Mouse (Mus musculus) 416B (cell line): ENCODE results near the gene Cldn8.

Experiments used
- DNase-seq: peaks from one replicate; pipeline ENCODE4 v3.0.0; 2011; ENCODE audit warnings: low read depth

Gene Cldn8

GRCm38 (mm10) chr16:88563045-88563913 lies at the start of gene Cldn8:
Cldn8 (minus strand) TSS chr16:88563183.
- no peak for DNase-seq

DNA sequence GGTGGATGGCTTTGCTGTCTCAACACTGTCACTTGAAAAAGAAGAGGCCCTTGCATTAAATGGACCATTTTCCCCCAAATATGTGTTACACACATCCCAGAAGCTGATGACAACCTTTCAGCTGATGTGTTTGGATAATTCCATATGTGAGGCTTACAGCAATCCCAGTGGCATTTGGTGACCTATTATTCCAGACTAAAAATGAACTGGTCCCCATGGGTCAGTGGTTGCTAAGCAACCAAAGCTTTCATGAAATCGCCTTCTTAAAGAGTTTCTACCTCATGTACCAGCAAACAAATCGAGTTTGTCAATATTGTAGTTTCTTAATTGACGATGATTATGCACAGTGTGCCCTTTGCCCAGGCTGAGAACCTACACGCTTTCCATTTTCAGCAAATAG lies 49.7 kb upstream of the Cldn8 start:
- DNase-seq, result no peak

GRCm38 (mm10) chr16:88611922-88612321 lies 48.9 kb upstream of the Cldn8 start, which contains the start of gene Krtap24-1:
Krtap24-1 (minus strand) TSS chr16:88612279.
- DNase-seq, result no peak

GRCm38 (mm10) chr16:88604570-88604969 lies 41.6 kb upstream of the Cldn8 start:
- DNase-seq, result no peak

GRCm38 (mm10) chr16:88602464-88602863 lies 39.5 kb upstream of the Cldn8 start:
- no peak for DNase-seq

DNA sequence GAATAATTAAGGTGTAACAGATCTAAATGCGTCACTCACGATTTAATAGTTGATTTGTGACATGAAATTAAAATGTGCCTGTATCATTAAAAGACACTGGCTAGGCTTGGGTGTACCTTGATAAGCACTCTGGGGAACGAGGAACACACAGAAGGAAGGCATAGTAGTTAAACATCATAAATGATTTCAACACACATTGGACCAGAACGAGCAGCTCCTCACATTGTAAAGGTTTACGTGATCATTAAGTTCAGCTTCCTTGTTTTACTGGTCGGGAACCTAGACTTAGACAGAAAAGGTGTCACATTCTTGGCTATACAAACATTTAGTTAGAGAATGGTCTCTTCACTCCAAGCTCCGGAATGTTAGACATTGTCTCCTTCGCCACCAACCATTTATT lies 37.3 kb upstream of the Cldn8 start:
- no peak for DNase-seq

- no peak for DNase-seq
These were observed 36.7 kb upstream of the Cldn8 start for GRCm38 (mm10) chr16:88599504-88600237.

DNA sequence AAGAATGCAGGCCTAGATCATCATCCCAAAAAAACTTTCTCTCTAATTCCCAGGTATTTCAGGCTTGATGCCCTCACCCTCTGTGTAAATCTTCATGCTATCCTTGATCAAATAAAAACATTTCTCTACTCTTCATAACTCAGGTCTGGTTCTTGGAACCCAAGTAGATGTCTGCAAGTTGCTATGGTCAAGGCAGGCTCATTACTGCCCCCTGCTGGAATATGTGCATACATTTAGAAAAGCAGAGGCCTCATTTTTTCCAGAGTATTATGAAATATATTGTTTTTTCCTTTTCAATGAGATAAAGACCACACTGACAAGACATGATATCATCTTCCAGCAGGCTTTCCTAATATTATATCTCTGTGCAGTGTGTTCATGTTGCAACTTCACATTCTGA lies 29.8 kb upstream of the Cldn8 start:
- DNase-seq, result peak; percentile 38

GRCm38 (mm10) chr16:88583338-88583737 lies 20.4 kb upstream of the Cldn8 start:
- no peak for DNase-seq

DNA sequence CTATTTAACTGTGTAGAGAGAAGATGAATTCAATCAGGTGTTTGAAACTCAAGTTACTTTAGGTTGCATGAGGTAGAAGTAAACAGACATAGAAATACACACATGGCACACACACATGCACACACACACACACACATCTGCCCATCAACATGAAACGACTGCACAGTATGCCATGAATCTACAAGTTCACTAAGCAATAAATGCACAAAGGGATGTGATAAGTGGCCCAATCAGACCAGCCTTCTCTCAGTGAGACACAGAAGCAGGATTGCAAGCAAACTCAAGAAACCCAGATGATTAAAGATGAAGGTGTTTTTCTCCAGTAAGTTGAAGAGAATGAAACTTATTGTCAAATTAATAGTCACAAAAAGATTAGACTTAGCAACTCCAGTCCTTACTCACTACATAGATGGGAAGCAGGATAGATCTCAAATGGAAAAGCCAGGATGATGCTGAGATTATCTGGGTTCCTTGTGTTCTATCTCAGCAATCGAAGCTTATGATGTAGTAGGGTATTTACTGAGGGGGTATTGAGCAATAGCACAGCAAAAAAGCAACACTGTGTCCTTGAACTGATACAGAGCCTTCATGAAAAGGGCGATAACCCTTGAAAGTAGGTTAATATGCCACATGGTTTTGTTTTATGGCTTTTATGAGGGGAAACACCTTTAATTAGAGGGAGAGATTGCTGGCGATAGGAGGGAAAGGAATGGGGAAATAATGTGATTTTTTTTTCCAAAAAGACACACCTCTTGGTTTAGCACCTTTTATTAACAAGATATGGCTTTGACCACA lies 13.1 kb upstream of the Cldn8 start:
- no peak for DNase-seq

DNA sequence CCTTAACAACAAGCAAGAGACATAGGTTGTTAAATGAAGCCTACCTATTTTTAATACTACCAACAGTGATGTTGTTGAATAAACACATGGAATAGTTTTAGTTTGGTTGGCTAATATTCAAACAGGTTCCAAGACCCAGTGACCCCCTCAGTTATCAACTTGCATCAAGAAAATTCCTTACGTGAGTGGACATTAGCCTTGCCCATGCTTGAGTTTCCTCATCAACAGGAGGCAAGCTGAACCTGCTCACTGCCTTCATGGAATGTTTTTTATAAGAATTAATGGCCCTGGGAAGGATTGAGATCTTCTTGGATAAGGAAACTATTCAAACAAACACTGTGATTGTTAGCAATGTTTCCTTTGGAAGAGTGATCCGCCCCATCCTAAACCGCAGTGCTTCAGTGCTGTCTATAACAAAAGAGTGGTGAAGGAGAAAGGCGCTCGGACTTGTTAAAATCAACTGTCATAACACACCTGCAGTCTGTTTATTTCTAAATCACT lies 10.0 kb upstream of the Cldn8 start:
- DNase-seq, result no peak

GRCm38 (mm10) chr16:88570136-88570535 lies 7.2 kb upstream of the Cldn8 start:
- DNase-seq, result no peak

GRCm38 (mm10) chr16:88569732-88570131 lies 6.7 kb upstream of the Cldn8 start:
- DNase-seq, result no peak

- no peak for DNase-seq
These were observed 6.1 kb upstream of the Cldn8 start for GRCm38 (mm10) chr16:88569096-88569495.

DNA sequence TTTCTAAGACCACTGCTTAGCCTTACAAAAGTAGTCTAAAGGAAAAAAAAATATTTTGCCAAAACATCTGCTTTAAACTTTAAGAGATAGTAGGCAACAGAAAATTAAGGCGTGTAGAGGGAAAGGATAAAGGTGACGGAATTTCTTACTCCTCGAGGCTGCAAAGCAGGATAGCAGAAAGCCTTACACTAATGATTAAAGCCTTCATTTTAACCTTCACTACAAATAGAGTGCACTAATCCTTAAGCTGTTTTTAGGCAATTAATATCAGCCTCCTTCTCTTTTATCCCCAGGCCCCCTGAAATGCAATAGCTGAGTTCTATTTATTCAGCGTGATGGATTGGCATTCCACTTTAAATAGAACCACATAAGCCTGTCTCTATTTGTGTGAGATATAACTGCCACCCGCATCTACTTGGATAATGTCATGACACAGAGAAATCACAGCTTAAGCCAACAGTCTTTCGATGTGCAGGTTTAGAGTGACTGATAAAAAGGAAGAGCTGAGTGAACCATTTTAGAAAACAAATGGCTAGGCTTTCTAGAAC lies 1.3 kb downstream of the Cldn8 start:
- DNase-seq, result no peak

GRCm38 (mm10) chr16:88542488-88542887 lies 20.5 kb downstream of the Cldn8 start:
- DNase-seq, result peak; percentile 59

DNA sequence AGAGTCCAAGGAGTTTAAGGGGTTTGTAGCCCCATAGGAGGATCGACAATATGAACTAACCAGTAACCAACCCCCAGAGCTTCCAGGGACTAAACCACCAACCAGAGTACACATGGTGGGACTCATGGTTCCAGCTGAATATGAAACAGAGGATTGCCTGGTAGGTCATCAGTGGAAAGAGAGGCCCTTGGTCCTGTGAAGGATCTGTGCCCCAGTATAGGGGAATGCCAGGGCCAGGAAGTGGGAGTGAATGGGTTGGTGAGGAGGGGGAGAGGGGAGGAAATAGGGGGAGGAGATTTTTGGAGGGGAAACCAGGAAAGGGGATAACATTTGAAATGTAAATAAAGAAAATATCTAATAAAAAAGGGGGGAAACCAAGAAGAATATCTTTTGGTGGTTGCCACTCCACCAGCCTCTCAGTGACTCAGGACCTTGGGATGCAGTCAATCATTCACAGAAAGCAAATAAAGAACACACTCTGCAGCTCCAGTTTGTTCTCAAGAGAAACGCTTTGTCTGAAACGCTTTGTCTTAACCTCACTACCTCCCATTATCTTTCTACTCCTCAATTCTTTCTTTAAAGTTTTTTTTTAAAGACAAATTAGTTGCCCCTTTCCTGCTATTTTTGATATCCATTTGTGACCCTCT lies 23.0 kb downstream of the Cldn8 start:
- no peak for DNase-seq

DNA sequence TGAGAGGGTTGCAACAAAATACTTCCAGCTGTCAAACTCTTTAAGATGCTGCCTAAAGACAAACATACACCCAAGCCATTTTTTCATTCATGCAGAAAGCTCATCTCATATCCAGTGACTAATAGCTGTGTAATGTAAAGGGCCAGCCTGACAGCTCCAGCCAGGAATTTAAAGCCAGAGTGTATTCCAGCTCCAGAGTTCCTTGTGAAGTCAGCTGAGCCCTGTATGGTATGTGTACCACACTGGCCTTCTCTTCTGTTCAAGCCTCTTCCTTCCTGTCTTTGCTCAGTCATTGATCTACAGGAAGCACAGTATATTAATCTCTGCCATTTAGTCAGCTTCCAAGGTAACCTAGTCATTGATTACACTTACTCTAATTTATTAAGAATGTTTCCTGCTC lies 51.6 kb downstream of the Cldn8 start:
- no peak for DNase-seq
